Mouse (Mus musculus) limb, embryonic 14.5 days (tissue): ENCODE measurements at regions not wholly inside any gene's neighbourhood (a gene's known extent, or its start where the extent isn't known, plus 50 kb on each side); places are given as distances from the start of the nearest gene placed in this dataset.

Experiments
- ATAC-seq: fragments of 200-750 bp; cut with Nextera tagmentation; 2 replicates; pipeline ENCODE4 v1.8.0; 2017; ENCODE audit warnings: low read depth, moderate number of reproducible peaks, moderate TSS enrichment; ENCODE audit not compliant: low FRiP score
- DNase-seq: peaks from one replicate; pipeline ENCODE4 v3.0.0-alpha.2; 2015; ENCODE audit warnings: low spot score
- H3K27ac ChIP-seq: fragments of 300-500 bp; sonication (generic); replicated peaks from 2 replicates; pipeline ENCODE4 v1.5.1; 2014; ENCODE audit warnings: low read depth, mild to moderate bottlenecking, low read length, moderate library complexity, mixed read lengths
- H3K27me3 ChIP-seq: fragments of 300-500 bp; sonication (generic); 2 replicates; pipeline ENCODE4 v1.6.1; 2014; ENCODE audit warnings: low read length, mixed read lengths; ENCODE audit not compliant: control insufficient read depth, insufficient read depth
- H3K36me3 ChIP-seq: fragments of 300-500 bp; sonication (generic); 2 replicates; pipeline ENCODE4 v1.6.1; 2014; ENCODE audit warnings: mild to moderate bottlenecking, low read length, moderate library complexity, mixed read lengths; ENCODE audit not compliant: control insufficient read depth, insufficient read depth
- H3K4me1 ChIP-seq: fragments of 300-500 bp; sonication (generic); 2 replicates; pipeline ENCODE4 v1.6.1; 2014; ENCODE audit warnings: antibody characterized with exemption, low read length, mixed read lengths; ENCODE audit not compliant: control insufficient read depth, insufficient read depth
- H3K4me2 ChIP-seq: fragments of 300-500 bp; sonication (generic); replicated peaks from 2 replicates; pipeline ENCODE4 v1.6.1; 2014; ENCODE audit warnings: low read depth, mild to moderate bottlenecking, low read length, moderate library complexity; ENCODE audit not compliant: severe bottlenecking
- H3K4me3 ChIP-seq: fragments of 300-500 bp; sonication (generic); replicated peaks from 2 replicates; pipeline ENCODE4 v1.5.1; 2014; ENCODE audit warnings: low read length
- H3K9ac ChIP-seq: fragments of 300-500 bp; sonication (generic); 2 replicates; pipeline ENCODE4 v1.6.1; 2014; ENCODE audit warnings: mild to moderate bottlenecking, low read depth, low read length, moderate library complexity; ENCODE audit not compliant: severe bottlenecking
- H3K9me3 ChIP-seq: fragments of 300-500 bp; sonication (generic); 2 replicates; pipeline ENCODE4 v1.6.1; 2016; ENCODE audit warnings: low read length; ENCODE audit not compliant: control insufficient read depth
- POLR2A ChIP-seq: fragments of 200-500 bp; IDR thresholded peaks from 2 replicates; pipeline ENCODE4 v1.8.0; 2012; ENCODE audit warnings: inconsistent platforms, mild to moderate bottlenecking, moderate library complexity, borderline replicate concordance; ENCODE audit not compliant: insufficient read depth, insufficient read length; ENCODE audit errors: extremely low read depth
- WGBS: fragments of 180-500 bp; shearing (Covaris S2); extraction: QIAGEN DNeasy Blood & Tissue Kit; methylation state at CpG from one replicate; pipeline ENCODE4 v1.1.7; 2014; 5-methylcytosine and 5-hydroxymethylcytosine counted together

DNA sequence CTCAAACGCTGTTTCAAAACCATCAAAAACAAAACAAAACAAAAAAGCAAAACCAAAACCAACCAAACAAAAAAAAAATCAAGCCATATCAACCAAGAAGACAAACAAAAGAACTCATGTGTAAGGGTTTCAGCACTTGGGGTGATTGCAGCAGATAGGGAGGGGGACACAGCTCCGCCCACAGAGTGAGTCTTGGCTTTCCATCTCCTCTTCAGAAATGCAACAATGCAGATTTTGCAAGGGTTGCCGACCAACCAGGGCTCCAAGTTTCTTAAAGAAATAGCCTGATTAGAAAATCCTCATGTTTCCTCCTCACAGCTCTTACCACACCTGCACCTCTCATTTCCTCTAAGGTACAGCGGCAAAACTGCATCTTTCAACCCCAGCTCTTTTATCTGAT lies 107.0 kb upstream of the Sp8 start:
- no peak overlapping the region for H3K27ac ChIP-seq
- no peaks in the 10 kb centered on the region for H3K27me3 ChIP-seq
- no peak for TF ChIP-seq POLR2A

DNA sequence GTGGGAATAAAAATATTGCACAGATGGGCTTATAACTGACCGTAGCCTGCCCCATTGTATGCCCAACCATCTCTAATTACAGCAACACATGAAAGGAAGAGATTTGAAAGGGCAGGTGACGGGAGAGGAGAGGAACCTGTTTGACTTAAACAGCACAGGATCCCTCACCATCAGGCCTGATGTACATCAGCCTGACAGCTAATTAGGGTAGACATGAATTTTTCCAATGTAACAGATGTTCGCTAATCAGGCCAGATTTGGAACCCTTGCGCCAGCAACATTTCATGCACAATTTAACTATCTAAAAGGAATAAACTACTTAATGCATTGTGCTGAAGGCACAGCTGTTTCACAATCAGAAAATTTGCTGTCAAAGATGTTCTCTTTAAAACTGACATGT lies 120.2 kb upstream of the Sp8 start:
- 71% methylated on average over 4 of the region's 4 CpGs for WGBS

More for the DNA sequence above, 107.0 kb upstream of the Sp8 start:
- 71% methylated on average over 4 of the region's 4 CpGs for WGBS
- DNase-seq (no peak), ATAC-seq (no peak)
- no peak overlapping the region for H3K4me3 ChIP-seq
- no peak overlapping the region for H3K4me2 ChIP-seq
- H3K36me3 ChIP-seq: no peaks in the 10 kb centered on the region
- H3K9ac ChIP-seq: no peak overlapping the region
- H3K4me1 ChIP-seq: no peaks in the 10 kb centered on the region
- no peaks in the 10 kb centered on the region for H3K9me3 ChIP-seq

DNA sequence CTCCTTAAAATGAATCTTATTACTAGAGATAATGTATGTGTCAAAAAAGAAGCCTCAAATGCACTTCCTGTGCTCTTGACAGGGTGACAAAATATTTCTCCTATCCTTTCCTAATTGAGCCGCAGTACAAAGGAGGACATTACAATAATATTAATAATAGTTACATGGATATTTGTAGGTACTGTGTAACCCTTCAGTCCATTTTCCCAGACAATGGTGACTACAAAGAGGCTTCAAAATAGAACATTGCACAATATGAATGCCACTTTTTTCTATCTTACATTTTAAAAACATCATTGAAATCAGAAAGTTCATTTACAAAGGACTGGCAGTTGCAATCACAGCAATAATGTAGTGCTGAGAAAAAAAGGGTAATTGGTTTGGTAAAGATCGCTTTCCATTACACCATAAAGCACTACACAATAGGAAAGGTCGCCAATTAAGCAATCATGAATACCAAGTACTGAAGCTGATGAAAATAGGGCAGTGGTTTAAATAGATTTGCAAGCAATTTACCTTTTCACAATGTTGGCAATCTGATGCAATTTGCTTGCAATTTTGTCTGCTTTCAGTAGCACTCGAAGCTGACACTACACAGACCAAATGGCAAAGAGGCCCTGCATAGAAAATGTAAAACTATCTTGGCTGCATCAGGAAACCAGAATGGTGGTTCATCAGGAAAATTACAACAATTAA lies 126.1 kb upstream of the Sp8 start:
- Histone ChIP-seq H3K36me3 (no peaks in the 10 kb centered on the region), H3K9ac (no peak overlapping the region), H3K4me2 (no peak overlapping the region), H3K27me3 (no peaks in the 10 kb centered on the region), H3K27ac (no peak overlapping the region), H3K4me3 (no peak overlapping the region), H3K9me3 (no peaks in the 10 kb centered on the region), H3K4me1 (no peaks in the 10 kb centered on the region)
- 76% methylated on average over 4 of the region's 4 CpGs for WGBS
- no peak for TF ChIP-seq POLR2A
- ATAC-seq (no peak), DNase-seq (no peak)

More for the DNA sequence above, 120.2 kb upstream of the Sp8 start:
- no peaks in the 10 kb centered on the region for H3K36me3 ChIP-seq
- no peak overlapping the region for H3K27ac ChIP-seq
- no peak overlapping the region for H3K9ac ChIP-seq
- H3K9me3 ChIP-seq: no peaks in the 10 kb centered on the region
- no peak for TF ChIP-seq POLR2A
- H3K4me3 ChIP-seq: no peak overlapping the region
- H3K4me1 ChIP-seq: no peaks in the 10 kb centered on the region
- no peak for DNase-seq
- no peak overlapping the region for H3K4me2 ChIP-seq
- no peaks in the 10 kb centered on the region for H3K27me3 ChIP-seq
- ATAC-seq: no peak

DNA sequence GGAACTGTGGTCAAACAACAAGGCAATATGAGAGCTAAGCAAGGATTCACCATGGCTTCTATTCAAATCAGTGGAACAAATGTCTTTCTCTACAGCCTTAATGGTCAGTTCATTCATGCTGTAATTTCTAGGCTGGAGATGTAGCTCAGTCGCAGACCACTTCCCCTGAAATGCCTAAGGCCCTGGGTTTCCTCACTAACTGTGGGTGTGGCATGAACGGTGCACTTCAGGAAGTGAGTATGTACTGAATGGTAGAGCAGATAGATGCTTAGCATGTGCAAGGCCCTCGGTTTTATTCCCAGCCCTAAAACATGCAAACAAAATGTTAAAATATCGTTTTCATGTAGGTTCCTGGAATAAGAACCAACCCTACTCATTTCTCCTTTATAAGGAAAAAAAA lies 129.3 kb upstream of the Sp8 start:
- Histone ChIP-seq H3K36me3 (no peaks in the 10 kb centered on the region), H3K4me3 (no peak overlapping the region), H3K9ac (no peak overlapping the region), H3K27me3 (no peaks in the 10 kb centered on the region), H3K4me1 (no peaks in the 10 kb centered on the region), H3K4me2 (no peak overlapping the region), H3K9me3 (no peaks in the 10 kb centered on the region), H3K27ac (no peak overlapping the region)
- WGBS: 78% methylated on average over 4 of the region's 4 CpGs
- no peak for TF ChIP-seq POLR2A
- DNase-seq (no peak), ATAC-seq (no peak)

DNA sequence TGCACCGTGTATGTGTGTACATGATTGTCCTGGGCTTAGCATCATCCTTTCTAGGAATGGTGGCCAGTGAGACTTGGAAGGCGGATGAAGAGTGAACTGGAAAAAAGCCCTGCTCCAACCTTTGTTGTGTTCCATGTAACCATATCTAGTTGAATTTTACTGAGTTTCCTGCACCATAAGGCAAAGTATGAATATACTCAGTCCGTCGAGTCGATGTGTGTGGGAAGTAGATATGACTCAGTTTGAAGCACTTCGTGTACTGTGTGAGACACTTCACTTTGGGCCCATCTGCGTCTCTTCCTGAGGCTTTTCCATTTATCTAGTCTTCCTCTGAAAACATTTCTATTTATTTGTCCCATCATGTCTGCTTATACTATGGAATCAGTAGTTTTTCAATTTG lies 139.5 kb upstream of the Sp8 start:
- Histone ChIP-seq H3K4me1 (no peaks in the 10 kb centered on the region), H3K9ac (no peak overlapping the region), H3K27me3 (no peaks in the 10 kb centered on the region), H3K27ac (no peak overlapping the region), H3K4me3 (no peak overlapping the region), H3K9me3 (no peaks in the 10 kb centered on the region), H3K36me3 (no peaks in the 10 kb centered on the region), H3K4me2 (no peak overlapping the region)
- ATAC-seq (no peak), DNase-seq (no peak)
- TF ChIP-seq POLR2A: no peak
- 92% methylated on average over 7 of the region's 7 CpGs for WGBS
